Mouse (Mus musculus): ENCODE results near the gene Fyn.

DNA sequence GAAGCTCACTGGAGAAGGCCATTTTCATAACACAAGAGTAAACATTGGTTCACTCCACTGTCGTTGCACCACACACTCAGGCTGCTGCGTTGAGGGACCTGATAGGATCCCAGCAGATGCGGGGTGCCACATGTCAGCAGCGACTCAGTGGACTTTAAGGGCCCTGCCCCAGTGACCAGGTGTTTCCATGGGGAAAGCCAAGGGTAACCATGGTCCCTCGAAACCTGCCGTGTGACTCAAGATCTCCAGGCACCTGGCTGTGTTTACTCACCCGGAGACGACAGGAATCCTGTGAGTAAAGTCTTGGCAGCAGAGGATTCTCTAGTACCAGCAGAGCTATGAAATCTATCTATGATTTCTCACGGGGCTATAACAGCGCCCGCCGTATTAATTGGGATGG, 198.2 kb downstream of the Fyn start:
- TF ChIP-seq EP300 (IDR thresholded peaks at IDR 0.05; ENCODE audit: low read depth), result no peak
- no peak for TF ChIP-seq CTCF (IDR thresholded peaks at IDR 0.05; ENCODE audit: low read depth)
